Mouse (Mus musculus) lung, adult 10 weeks (tissue): ENCODE results near the gene Ccn5. TPM values are rescaled to one million over a fixed set of nuclear protein-coding genes. Genes with fewer than 3 reads are reported as not detected.

Experiments
- polyA plus RNA-seq: library from polyadenylated mRNA; stranded (reverse); fragments of 350-450 nt; fragmentation: Illumina TruSeq; extraction: RNeasy Lipid Tissue Mini Kit (QIAGEN cat#74804); gene quantifications from one replicate; pipeline ENCODE4 v1.2.3, GENCODE M21; 2014; ENCODE audit warnings: low read depth, low replicate concordance; ENCODE audit not compliant: insufficient read depth

Gene Ccn5
- 44.0 TPM for polyA plus RNA-seq

DNA sequence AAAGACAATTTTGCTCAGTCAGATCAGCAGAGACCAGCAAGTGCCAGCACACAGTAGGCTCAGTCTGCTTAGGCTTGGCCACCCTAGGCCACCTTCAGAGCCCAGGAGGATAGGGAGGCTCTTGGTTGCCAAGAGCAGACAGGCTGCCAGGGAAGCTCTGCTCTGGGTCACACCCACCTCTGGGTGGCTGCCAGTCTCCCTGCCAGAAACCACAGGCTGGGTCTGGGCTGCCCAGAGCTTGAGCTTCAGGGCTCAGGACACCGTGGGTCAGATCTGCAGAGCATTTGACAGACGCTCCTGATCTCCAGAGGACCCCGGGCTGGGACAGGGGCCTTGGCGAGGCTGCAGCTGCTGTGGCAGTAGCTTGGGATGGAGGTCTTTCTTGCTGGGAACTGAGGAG, at the start of gene Ccn5:
Ccn5 (plus strand) TSS at position 255 of the 400 bp plus-strand sequence.

DNA sequence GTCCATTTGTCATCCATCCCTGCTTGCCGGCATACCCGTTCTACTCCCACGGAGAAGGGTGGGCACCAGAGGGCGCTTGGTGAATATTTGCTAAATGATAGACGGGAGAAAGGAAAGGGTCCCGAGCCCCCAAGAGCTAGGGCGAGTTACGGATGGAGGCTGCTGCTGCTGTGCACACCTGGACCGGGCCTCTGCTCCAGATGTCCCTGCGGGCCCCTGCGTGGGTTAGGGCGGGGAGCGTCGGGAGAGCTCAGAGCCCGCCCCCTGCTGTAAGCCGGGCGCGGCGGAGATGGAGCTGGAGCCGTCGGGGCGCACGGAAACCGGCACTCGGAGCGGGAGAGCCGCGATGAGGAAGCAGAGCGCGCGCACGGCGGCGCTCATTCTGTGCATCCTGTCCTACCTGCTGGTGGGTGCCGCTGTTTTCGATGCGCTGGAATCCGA, 32.8 kb downstream of the Ccn5 start, which contains the start of gene Kcnk15:
Kcnk15 (plus strand) TSS at position 191 of the 441 bp plus-strand sequence.

Other genes with a start within 250 kb of the Ccn5 start
- gene Ttpal, start 218.5 kb upstream of the Ccn5 start, polyA plus RNA-seq = 9.4 TPM
- 365 TPM for gene Serinc3, start 175.7 kb upstream of the Ccn5 start, polyA plus RNA-seq
- gene Pkig, start 162.5 kb upstream of the Ccn5 start, polyA plus RNA-seq = 80.5 TPM
- 3.5 TPM for gene Ada, start 70.6 kb upstream of the Ccn5 start, polyA plus RNA-seq
- not detected for gene Kcnk15, start 32.8 kb downstream of the Ccn5 start, polyA plus RNA-seq
- gene Rims4, start 97.8 kb downstream of the Ccn5 start, polyA plus RNA-seq = 0.11 TPM
- 116 TPM for gene Ywhab, start 174.1 kb downstream of the Ccn5 start, polyA plus RNA-seq
- 0.37 TPM for gene Pabpc1l, start 204.6 kb downstream of the Ccn5 start, polyA plus RNA-seq
- gene Stk4, start 249.5 kb downstream of the Ccn5 start, polyA plus RNA-seq = 30.1 TPM